ENCODE assay signal across 13 mouse cellular contexts in the genomic region with DNA sequence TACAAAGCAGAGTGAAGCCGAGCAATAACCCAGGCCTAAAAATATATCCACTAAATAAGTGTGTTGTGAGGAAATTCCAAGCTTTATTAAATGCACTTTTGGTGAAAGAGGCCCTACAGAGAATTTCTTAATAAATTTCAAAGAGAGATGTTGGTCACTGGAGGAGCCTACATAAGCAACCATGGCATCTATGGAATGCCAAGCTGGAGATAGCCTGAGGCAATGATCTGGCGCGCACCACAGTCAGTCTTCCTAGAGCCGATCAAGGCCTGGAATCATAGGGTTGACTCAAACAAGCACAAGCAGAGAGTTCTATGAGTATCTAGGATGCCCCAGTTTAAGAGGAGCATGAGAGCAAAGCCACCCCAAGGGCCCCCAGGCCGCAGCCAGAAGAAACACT.
"Had no signal": no experiment of that assay in that cellular context is flagged by ENCODE, and none has a peak within 500 bp of the region (broad histone marks: within the 10 kb centered on the region; RNA-seq: fewer than 3 reads in every experiment).

No protein-coding gene starts in this region.

- ATAC-seq: lung, postnatal 0 days had no signal

- H3K9ac ChIP-seq: kidney, embryonic 15.5 days; liver, embryonic 14.5 days; neural tube, embryonic 12.5 days; stomach, embryonic 15.5 days had no signal

- H3K27ac ChIP-seq: kidney, embryonic 15.5 days; liver, embryonic 14.5 days; neural tube, embryonic 12.5 days; stomach, embryonic 15.5 days had no signal

- H3K4me3 ChIP-seq: kidney, embryonic 15.5 days; neural tube, embryonic 12.5 days; stomach, embryonic 15.5 days had no signal

- H3K36me3 ChIP-seq: kidney, embryonic 15.5 days; neural tube, embryonic 12.5 days; stomach, embryonic 15.5 days had no signal

- H3K4me2 ChIP-seq: kidney, embryonic 15.5 days; neural tube, embryonic 12.5 days; stomach, embryonic 15.5 days had no signal

- DNase-seq: kidney, adult 2 months; kidney, postnatal 14 days; lung, adult 18-20 months; lung, postnatal 36 days; midbrain, embryonic 14.5 days; retina, postnatal 1 day; thymus, adult 2 months; thymus, postnatal 25 days had no signal

- H3K4me1 ChIP-seq: kidney, embryonic 15.5 days; neural tube, embryonic 12.5 days; stomach, embryonic 15.5 days had no signal

- H3K9me3 ChIP-seq: kidney, embryonic 15.5 days; neural tube, embryonic 12.5 days; stomach, embryonic 15.5 days had no signal

- H3K27me3 ChIP-seq: kidney, embryonic 15.5 days; neural tube, embryonic 12.5 days; stomach, embryonic 15.5 days had no signal
